Mouse (Mus musculus): ENCODE measurements around the gene Rras.

The Rras gene

GRCm38 (mm10) chr7:45053117-45053930 lies 35.6 kb downstream of the Rras start:
- DNase-seq (ENCODE audit: low spot score) = peak; percentile 83

GRCm38 (mm10) chr7:45053931-45054510 lies 36.3 kb downstream of the Rras start:
- DNase-seq (ENCODE audit: low spot score) = peak; percentile 91

DNA sequence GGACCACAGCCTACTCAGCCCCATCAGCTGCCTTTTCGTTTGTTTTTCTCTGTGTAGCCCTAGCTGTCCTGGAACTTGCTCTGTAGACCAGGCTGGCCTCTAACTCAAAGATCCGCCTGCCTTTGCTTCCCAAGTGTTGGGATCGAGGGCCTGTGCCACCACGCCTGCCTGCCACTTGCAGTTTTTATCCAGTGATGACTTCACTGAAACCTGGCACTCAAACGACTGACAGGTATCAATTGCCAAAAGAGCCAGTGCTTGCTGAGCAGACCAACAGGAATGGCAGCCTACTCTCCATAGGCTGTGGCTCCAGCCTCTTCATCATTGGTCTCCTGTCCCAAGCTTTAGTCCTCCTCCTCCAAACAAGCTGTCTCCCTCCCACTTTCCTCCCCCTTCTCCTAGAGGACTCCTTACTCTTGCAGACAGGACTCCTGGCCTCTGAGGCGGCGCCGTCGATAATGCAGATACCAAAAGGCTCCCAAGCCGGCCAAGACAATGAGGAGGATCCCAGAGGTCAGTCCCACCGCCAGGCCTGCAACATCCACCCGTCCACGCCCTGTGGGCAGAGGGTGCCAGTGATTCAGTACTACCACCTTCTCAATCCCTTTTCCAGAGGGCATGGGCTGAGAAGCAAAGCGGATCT lies 38.7 kb downstream of the Rras start:
- DNase-seq (ENCODE audit: low spot score) = no peak

- DNase-seq (ENCODE audit: low spot score) = no peak
These were observed 39.2 kb downstream of the Rras start for GRCm38 (mm10) chr7:45056972-45057348.

DNA sequence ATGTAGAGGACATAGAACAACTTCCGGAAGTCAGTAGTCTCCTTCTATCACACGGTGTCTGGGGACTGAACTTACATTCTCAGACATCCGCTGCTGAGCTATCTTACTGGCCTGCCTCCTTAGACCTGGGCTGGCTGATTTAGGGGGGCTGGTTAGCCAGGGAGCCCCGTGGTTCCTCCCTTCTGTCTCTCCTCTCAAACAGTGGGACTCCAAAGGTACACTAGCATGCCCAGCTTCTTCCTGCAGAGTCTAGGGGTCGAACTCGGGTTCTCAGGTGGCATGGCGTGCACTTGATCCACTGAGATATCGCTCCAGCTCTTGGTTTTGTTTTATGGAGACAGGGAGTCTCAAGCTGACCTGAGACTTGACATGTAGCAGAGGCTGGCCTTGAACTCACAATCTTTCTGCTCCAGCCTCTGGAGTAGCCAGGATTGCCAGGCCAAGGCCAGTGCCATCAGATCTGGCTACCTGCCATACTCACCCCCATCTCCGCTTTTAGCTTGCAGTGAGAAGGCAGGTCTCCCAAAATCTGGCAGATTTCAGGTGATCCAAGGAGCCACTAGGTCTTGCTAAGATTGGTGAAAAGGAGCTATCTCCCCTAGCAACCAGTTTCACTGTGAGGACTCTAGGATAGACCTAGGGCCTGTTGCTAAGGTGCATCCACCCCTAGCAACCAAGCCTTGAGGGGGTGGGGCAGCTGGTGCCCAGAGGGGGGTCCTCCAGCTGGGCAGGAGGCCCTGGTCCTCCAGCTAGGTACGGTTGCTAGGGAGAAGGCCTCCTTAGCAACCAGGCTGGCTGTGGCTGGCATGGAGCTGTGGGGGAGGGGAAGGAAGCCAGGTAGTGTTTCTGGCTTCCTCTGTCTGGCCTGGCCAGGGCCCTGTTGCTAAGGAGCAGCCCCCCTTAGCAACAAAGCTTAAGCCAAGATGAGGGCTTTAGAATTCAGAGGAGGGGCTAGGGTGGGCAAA lies 41.1 kb downstream of the Rras start:
- DNase-seq (ENCODE audit: low spot score) = no peak

DNA sequence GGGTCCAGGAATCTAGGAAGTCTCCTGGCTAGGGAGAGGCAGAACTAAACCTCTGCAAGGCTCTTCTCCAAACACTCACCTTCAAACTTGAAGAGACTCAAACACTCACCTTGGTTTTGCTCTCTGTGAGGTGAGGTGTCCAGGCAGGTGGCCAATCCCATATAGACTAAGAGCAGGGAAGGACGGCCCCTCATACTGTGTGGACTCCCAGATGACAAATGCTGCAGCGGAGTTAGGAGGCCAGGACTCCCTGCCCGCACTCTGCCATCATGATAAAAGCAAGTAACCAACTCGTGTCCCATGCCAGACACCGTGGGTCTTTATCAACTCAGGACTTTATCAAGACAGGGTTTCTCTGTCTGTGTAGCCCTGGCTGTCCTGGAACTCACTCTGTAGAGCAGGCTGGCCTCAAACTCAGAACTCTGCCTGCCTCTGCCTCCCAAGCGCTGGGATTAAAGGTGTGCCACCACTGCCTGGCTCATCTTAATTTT lies 42.9 kb downstream of the Rras start:
- DNase-seq (ENCODE audit: low spot score) = no peak

GRCm38 (mm10) chr7:45061532-45062075 lies 43.8 kb downstream of the Rras start:
- DNase-seq (ENCODE audit: low spot score) = no peak

GRCm38 (mm10) chr7:45062239-45062835 lies 44.6 kb downstream of the Rras start, which contains the start of the genes Nosip and Prrg2:
Gene Nosip, plus strand, starts transcription at chr7:45062429.
Gene Prrg2, minus strand, starts transcription at chr7:45062677.
- DNase-seq (ENCODE audit: low spot score) = peak; percentile 92

DNA sequence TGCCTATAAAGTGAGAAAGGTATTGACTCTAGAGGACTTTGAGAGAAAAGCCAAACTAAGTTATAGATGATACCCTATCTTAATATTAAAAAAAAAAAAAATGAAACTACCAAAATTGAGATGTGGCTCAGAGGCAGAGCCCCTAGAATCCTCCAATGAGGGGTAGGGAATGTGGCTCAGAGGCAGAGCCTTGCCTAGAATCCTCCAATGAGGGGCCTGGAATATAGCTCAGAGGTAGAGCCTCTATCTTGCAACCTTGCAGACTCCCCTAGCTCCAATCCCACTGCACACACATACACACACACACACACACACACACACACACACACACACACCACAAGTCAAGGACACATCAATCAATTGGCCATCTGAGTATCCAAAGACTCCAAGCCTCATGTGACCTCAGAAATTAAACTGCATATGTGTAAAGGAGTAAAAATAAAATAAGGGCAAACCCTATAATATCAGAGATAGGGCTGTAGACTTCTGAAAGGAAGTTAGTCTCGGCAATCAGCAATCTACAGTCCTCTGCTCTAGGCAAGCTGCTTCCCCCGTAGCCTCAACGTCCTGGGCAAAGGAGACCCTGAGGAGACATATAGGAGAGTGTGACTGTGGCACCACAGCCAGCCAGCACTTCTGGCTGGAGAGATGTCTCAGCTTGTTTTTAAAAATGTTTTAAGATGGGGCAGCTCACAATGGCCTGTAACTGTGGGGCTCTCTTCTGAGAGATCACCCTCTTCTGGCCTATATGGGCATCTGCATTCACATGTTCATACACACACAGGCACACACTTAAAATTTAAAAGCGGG lies 49.6 kb downstream of the Rras start:
- DNase-seq (ENCODE audit: low spot score) = no peak

DNA sequence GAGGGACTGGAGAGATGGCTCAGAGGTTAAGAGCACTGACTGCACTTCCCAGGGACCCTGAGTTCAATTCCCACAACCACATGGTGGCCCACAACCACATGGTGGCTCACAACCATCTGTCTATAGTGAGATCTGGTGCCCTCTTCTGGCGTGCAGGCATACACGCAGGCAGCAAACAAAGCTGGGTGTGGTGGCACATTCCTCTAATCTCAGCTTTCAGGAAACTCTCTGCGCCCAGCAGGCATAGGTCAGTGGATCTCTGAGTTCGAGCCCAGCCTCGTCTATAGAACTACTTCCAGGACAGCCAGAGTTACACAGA lies 50.2 kb downstream of the Rras start:
- no peak for DNase-seq (ENCODE audit: low spot score)

DNA sequence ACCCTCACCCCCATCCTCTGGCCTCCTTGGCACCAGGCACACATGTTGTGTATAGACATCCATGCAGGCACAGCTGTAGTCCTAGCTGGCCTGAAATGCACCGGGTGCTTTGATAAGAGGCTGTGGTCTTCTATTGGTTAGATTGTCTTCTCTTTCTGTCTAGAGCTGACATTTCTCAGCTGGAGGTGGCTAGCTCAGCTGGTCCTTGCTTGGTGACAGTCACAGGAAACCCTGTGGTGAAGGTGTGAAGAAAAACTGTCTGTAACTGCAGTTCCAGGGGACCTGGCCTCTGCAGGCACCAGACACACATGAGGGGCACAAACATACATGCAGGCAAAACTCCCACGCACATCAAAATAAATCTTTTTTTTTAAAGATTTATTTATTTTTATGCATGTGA lies 51.9 kb downstream of the Rras start:
- DNase-seq (ENCODE audit: low spot score) = no peak

Measured in ovary, postnatal 36 days (tissue).